Mouse (Mus musculus) embryonic fibroblast, embryonic 13.5 days (primary cell): Measurements from ENCODE around the gene Gnas.

Experiments
- CTCF ChIP-seq: IDR thresholded peaks from 2 replicates; pipeline ENCODE4 v1.5.1; 2011; ENCODE audit warnings: mild to moderate bottlenecking, control low read depth, low read length, moderate library complexity, borderline replicate concordance; ENCODE audit not compliant: insufficient read depth
- POLR2A ChIP-seq: IDR thresholded peaks from 2 replicates; pipeline ENCODE4 v1.6.1; 2011; ENCODE audit warnings: low read depth, mild to moderate bottlenecking, control low read depth, low read length, moderate library complexity

DNA sequence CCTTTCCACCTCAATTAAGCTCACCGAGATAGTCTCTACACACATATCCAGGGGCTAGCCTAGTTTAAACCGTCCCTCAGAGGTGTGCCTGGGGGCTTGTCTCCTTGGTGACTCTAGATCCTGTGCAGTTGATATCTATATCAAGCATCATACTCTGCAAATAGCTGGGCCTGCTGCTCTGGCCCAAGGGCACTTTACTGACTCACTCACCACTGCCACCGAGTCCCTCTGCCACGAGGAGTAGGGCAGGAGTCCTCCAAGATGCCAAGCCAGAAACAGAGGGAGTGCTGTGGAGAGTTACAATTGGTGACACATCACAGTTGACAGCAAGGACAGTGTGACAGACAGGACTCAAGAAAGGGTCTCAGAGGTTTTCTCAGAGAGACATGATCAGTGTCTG is 75.5 kb downstream of the Gnas start:
- TF ChIP-seq CTCF: no peak
- TF ChIP-seq POLR2A: no peak
